ENCODE assay signal across 11 mouse cellular contexts in the genomic region with DNA sequence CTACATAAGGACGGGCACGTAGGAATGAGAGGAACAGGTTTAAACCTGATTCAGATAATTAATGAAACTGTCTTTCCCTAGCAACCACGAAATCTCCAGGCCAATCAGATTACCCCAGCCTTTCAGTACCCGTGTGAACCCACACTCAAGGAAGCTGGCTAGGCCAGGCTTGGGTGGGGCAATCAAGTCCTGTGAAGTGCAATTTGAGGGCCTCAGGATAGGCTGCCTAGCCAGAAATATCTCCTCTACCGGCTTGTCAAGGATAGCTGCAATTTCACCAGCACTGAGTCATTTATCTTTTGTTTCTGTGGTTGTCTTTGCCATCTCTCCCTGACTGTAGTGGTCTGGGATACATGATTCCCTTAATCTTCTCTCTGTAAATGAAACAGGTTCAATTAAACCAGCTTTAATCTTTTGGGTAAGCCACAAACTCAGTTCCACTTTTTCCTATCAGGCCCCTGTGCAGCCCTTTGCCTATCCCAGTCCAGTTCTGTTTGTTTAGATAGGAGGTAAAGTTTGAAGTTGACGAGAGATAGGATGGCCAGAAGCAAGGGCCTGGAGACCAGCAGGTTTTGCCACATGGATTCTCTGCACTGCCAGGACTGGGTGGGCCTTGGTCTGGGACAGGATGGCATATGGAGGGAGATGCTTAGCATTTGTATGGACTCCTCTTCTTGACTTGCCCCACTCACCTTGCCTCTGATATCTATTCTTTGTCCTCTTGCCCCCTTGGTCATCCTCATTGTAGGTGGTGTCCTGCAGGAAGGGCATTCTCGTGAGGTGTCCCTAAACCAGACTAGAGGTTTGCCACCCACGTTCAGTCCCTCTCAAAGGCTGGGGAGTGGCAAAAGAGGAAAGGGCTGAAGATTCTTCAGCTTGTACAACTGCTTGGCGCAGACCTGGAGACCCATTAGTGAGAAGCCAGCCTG. TPM values are rescaled to one million over a fixed set of nuclear protein-coding genes. Genes with fewer than 3 reads are reported as not detected.
DNase-seq lines count a peak whose midpoint lies in the region; ATAC-seq and TF ChIP-seq lines count a peak whose summit lies in the region.
"Had no signal": no experiment of that assay in that cellular context is flagged by ENCODE, and none has a peak within 500 bp of the region (broad histone marks: within the 10 kb centered on the region; RNA-seq: fewer than 3 reads in every experiment).

No protein-coding gene starts in this region.

- intact Hi-C loops in heart, postnatal 25 days (cut with DNase I): loop anchor here (2.0 to 5.0 kb wide), 2 partner anchors 39 kb away; no protein-coding TSS in a partner anchor

- TF ChIP-seq CTCF in MEL (IDR thresholded peaks at IDR 0.05 in 2 of 3, conservative IDR thresholded peaks at IDR 0.05 in 1 of 3; ENCODE audit: control insufficient read depth in 1 of 3, insufficient read depth in 1 of 3, low read depth in 2 of 3, low read length in 3 of 3, poor library complexity in 1 of 3, severe bottlenecking in 1 of 3): no peak

- 61% methylated on average over 9 of the region's 9 CpGs for WGBS in heart, embryonic 15.5 days
- 38% methylated on average over 9 of the region's 9 CpGs for WGBS in lung, embryonic 16.5 days

- no peak overlapping the region for H3K4me3 ChIP-seq in heart, embryonic 15.5 days
- no peak overlapping the region for H3K4me3 ChIP-seq in MEL (ENCODE audit: control insufficient read depth in 1 of 2, insufficient read depth in 1 of 2, low read depth in 2 of 2, low read length in 2 of 2)
- no peak overlapping the region for H3K4me3 ChIP-seq in lung, embryonic 16.5 days (ENCODE audit: low read length)

- H3K9me3 ChIP-seq in heart, embryonic 15.5 days (replicated peaks): no peaks in the 10 kb centered on the region
- no peaks in the 10 kb centered on the region for H3K9me3 ChIP-seq in MEL (replicated peaks; ENCODE audit: insufficient read depth, low read length)
- H3K9me3 ChIP-seq in lung, embryonic 16.5 days (ENCODE audit: control insufficient read depth, low read length): no peaks in the 10 kb centered on the region

- peak overlapping the region; percentile 35; the same call in 1 of the 2 replicates for H3K27ac ChIP-seq in heart, embryonic 15.5 days
- H3K27ac ChIP-seq in MEL (ENCODE audit: control insufficient read depth, low read depth, low read length): peak overlapping the region; percentile 62
- H3K27ac ChIP-seq in lung, embryonic 16.5 days (ENCODE audit: low read length): no peak overlapping the region; the same call in 1 of the 2 replicates
- H3K27ac ChIP-seq: macrophage had no signal

- no peak overlapping the region for H3K9ac ChIP-seq in heart, embryonic 15.5 days
- no peak overlapping the region for H3K9ac ChIP-seq in MEL (ENCODE audit: control insufficient read depth, low read depth, low read length, poor library complexity, severe bottlenecking)
- no peak overlapping the region for H3K9ac ChIP-seq in lung, embryonic 16.5 days (ENCODE audit: low read length)

- peaks cover 39% of the 10 kb centered on the region for H3K4me1 ChIP-seq in heart, embryonic 15.5 days (replicated peaks)
- H3K4me1 ChIP-seq in MEL (ENCODE audit: control insufficient read depth in 1 of 2, insufficient read depth in 2 of 2, low read length in 2 of 2): peaks cover 13 to 26% of the 10 kb centered on the region in 2 experiments
- H3K4me1 ChIP-seq in lung, embryonic 16.5 days (replicated peaks; ENCODE audit: control insufficient read depth, insufficient read depth, low read length): peaks cover 15% of the 10 kb centered on the region

- H3K4me2 ChIP-seq in heart, embryonic 15.5 days: no peak overlapping the region
- no peak overlapping the region for H3K4me2 ChIP-seq in lung, embryonic 16.5 days (ENCODE audit: low read depth, low read length)

- TF ChIP-seq POLR2A in MEL (IDR thresholded peaks at IDR 0.05; ENCODE audit: control insufficient read depth in 1 of 2, insufficient read depth in 1 of 2, low read depth in 1 of 2, low read length in 2 of 2, poor library complexity in 1 of 2): no peak

- DNase-seq in heart, postnatal 25 days (ENCODE audit: low spot score): no peak
- peak; percentile 85 for DNase-seq in MEL (ENCODE audit: low read depth, low spot score)
- DNase-seq in forelimb bud, embryonic 11.5 days (ENCODE audit: low read depth, low spot score): peak; percentile 18
- no peak for DNase-seq in embryo, embryonic 9.5 days (ENCODE audit: extremely low spot score)
- no peak for DNase-seq in cerebellum, adult 11 months
- DNase-seq: right cerebral cortex, postnatal 4 days had no signal

- no peaks in the 10 kb centered on the region for H3K79me2 ChIP-seq in MEL (ENCODE audit: control insufficient read depth, insufficient read depth, low read length, poor library complexity)

- TF ChIP-seq EP300 in MEL (IDR thresholded peaks at IDR 0.05; ENCODE audit: low read depth in 1 of 2, low read length in 2 of 2): peak; percentile 95 to 97

- H3K36me3 ChIP-seq in heart, embryonic 15.5 days: no peaks in the 10 kb centered on the region
- peaks cover 0 to 18% of the 10 kb centered on the region in 2 experiments; a peak in 2 of 4 replicates for H3K36me3 ChIP-seq in MEL (ENCODE audit: control insufficient read depth in 1 of 2, insufficient read depth in 2 of 2, low read length in 2 of 2)
- no peaks in the 10 kb centered on the region for H3K36me3 ChIP-seq in lung, embryonic 16.5 days (ENCODE audit: control insufficient read depth, insufficient read depth, low read length)

- no peaks in the 10 kb centered on the region for H3K27me3 ChIP-seq in heart, embryonic 15.5 days
- H3K27me3 ChIP-seq in MEL (ENCODE audit: control insufficient read depth in 1 of 2, insufficient read depth in 2 of 2, low read length in 2 of 2): no peaks in the 10 kb centered on the region
- H3K27me3 ChIP-seq in lung, embryonic 16.5 days (ENCODE audit: control insufficient read depth, insufficient read depth, low read depth, low read length): no peaks in the 10 kb centered on the region

- no peak for ATAC-seq in heart, embryonic 15.5 days (replicated peaks; ENCODE audit: insufficient number of reproducible peaks, insufficient read depth, low FRiP score, low read depth)
- peak; percentile 83 for ATAC-seq in lung, embryonic 16.5 days (ENCODE audit: low read depth)
- ATAC-seq in erythroblast, adult 5-6 weeks (replicated peaks; ENCODE audit: low FRiP score, poor library complexity, severe bottlenecking): no peak

- no peak; the same call in 1 of the 2 replicates for TF ChIP-seq RAD21 in MEL (IDR thresholded peaks at IDR 0.05; ENCODE audit: low read depth, low read length)

TF ChIP-seq in MEL, 35 proteins besides CTCF, POLR2A, EP300 and RAD21 (continues in another document):
- TF ChIP-seq BHLHE40 (IDR thresholded peaks at IDR 0.05; ENCODE audit: borderline replicate concordance, low read depth, low read length): no peak; the same call in 1 of the 2 replicates
- TF ChIP-seq E2F4 (IDR thresholded peaks at IDR 0.05; ENCODE audit: borderline replicate concordance, low read depth, low read length): no peak
- TF ChIP-seq ETS1 (IDR thresholded peaks at IDR 0.05; ENCODE audit: low read depth, low read length): peak; percentile 86
- TF ChIP-seq ZKSCAN1 (IDR thresholded peaks at IDR 0.05; ENCODE audit: low read depth, low read length): no peak
- no peak for TF ChIP-seq NELFE (IDR thresholded peaks at IDR 0.05; ENCODE audit: low read depth, low read length)
- peak; percentile 93 for TF ChIP-seq TCF12 (IDR thresholded peaks at IDR 0.05; ENCODE audit: low read depth, low read length)
- no peak for TF ChIP-seq MYC (IDR thresholded peaks at IDR 0.05; ENCODE audit: low read depth, low read length)
- TF ChIP-seq MAZ (IDR thresholded peaks at IDR 0.05; ENCODE audit: low read depth, low read length): no peak
- TF ChIP-seq JUND (IDR thresholded peaks at IDR 0.05; ENCODE audit: low read depth, low read length): peak; percentile 71; the same call in 1 of the 2 replicates
- no peak for TF ChIP-seq POLR2AphosphoS2 (IDR thresholded peaks at IDR 0.05; ENCODE audit: low read length)
- TF ChIP-seq GATA1 (IDR thresholded peaks at IDR 0.05; ENCODE audit: low read depth, low read length): peak; percentile 95
- no peak for TF ChIP-seq ZC3H11A (IDR thresholded peaks at IDR 0.05; ENCODE audit: low read depth, low read length)
- no peak for TF ChIP-seq ZNF384 (IDR thresholded peaks at IDR 0.05; ENCODE audit: low read depth, low read length)
- no peak for TF ChIP-seq USF1 (IDR thresholded peaks at IDR 0.05; ENCODE audit: low read depth, low read length)
- no peak for TF ChIP-seq UBTF (IDR thresholded peaks at IDR 0.05; ENCODE audit: borderline replicate concordance, insufficient read depth, low read depth, low read length)
- peak; percentile 94 for TF ChIP-seq TAL1 (IDR thresholded peaks at IDR 0.05; ENCODE audit: low read length)
- TF ChIP-seq MYB (IDR thresholded peaks at IDR 0.05; ENCODE audit: low read depth, low read length): peak; percentile 56; the same call in 1 of the 2 replicates
- no peak for TF ChIP-seq MEF2A (IDR thresholded peaks at IDR 0.05; ENCODE audit: extremely low read depth, insufficient replicate concordance, low read depth, low read length, poor library complexity, severe bottlenecking)
- 0 out of 2 replicates have a peak, but pooled peaks have one; percentile 7 for TF ChIP-seq TBP (IDR thresholded peaks at IDR 0.05; ENCODE audit: low read depth, low read length)
- no peak for TF ChIP-seq GABPA (IDR thresholded peaks at IDR 0.05; ENCODE audit: low read depth, low read length)

RNA-seq across cellular contexts. Expression of a gene that starts 44.6 kb away (rescaled TPM):
- 31.4 and 38.4 TPM in 2 replicates for polyA plus RNA-seq in heart, embryonic 15.5 days (2015; fragmentation: Nextera tagmentation; extraction: Ambion mirVana)
- total RNA-seq in heart, postnatal 25 days (2021): 100 to 1,000 TPM; 283 to 326 TPM
- 1.2 and 1.3 TPM in 2 replicates for total RNA-seq in MEL (2012; rRNA removed)
- 1 to 10 TPM in 1 of 2 experiments, not detected in 1; 2.2 TPM for polyA plus RNA-seq in MEL (2012; ENCODE audit: insufficient read depth in 1 of 2, insufficient read length in 2 of 2, low read depth in 1 of 2, low replicate concordance in 2 of 2, missing spikeins in 1 of 2)
- polyA plus RNA-seq in lung, embryonic 16.5 days (2015; fragmentation: Nextera tagmentation; extraction: Ambion mirVana): 30.5 and 31.0 TPM in 2 replicates
- 19.0 and 20.0 TPM in 2 replicates for total RNA-seq in erythroblast, adult 5-6 weeks (2015; ENCODE audit: low replicate concordance)
- 24.3 and 30.2 TPM in 2 replicates for total RNA-seq in erythroblast, adult 5-6 weeks (2017; ENCODE audit: low replicate concordance)

RNA-seq across cellular contexts. Expression of a gene that starts 54.1 kb away (rescaled TPM):
- polyA plus RNA-seq in heart, embryonic 15.5 days (2015; fragmentation: Nextera tagmentation; extraction: Ambion mirVana): 0.30 and 0.44 TPM in 2 replicates
- total RNA-seq in heart, postnatal 25 days (2021): 1 to 10 TPM in 1 of 2 experiments, not detected in 1; 3.6 TPM
- not detected in 2 replicates for total RNA-seq in MEL (2012; rRNA removed)
- not detected for polyA plus RNA-seq in MEL (2012; ENCODE audit: insufficient read depth in 1 of 2, insufficient read length in 2 of 2, low read depth in 1 of 2, low replicate concordance in 2 of 2, missing spikeins in 1 of 2)
- 25.3 and 50.5 TPM in 2 replicates for polyA plus RNA-seq in lung, embryonic 16.5 days (2015; fragmentation: Nextera tagmentation; extraction: Ambion mirVana)
- not detected in 2 replicates for total RNA-seq in erythroblast, adult 5-6 weeks (2015; ENCODE audit: low replicate concordance)
- total RNA-seq in erythroblast, adult 5-6 weeks (2017; ENCODE audit: low replicate concordance): not detected in 2 replicates
- polyA plus RNA-seq: cortical plate, adult 2 months; macrophage had no signal

Comparison
In these comparisons a context has a peak if more than half of its experiments do, and no peak if none do; other contexts are left out.
1. DNase-seq: peak in MEL (single experiment) and forelimb bud, embryonic 11.5 days (single experiment); none in heart, postnatal 25 days (single experiment), embryo, embryonic 9.5 days (single experiment) and cerebellum, adult 11 months (single experiment).